Mouse (Mus musculus): ENCODE data around the gene Bcl7c. TPM values are rescaled to one million over a fixed set of nuclear protein-coding genes. Genes with fewer than 3 reads are reported as not detected.
A peak's percentile ranks its signal among the peaks of the same experiment; 100 is the strongest.

The Bcl7c gene
- polyA plus RNA-seq, 1 experiment from 2014 or later: 112 TPM

DNA sequence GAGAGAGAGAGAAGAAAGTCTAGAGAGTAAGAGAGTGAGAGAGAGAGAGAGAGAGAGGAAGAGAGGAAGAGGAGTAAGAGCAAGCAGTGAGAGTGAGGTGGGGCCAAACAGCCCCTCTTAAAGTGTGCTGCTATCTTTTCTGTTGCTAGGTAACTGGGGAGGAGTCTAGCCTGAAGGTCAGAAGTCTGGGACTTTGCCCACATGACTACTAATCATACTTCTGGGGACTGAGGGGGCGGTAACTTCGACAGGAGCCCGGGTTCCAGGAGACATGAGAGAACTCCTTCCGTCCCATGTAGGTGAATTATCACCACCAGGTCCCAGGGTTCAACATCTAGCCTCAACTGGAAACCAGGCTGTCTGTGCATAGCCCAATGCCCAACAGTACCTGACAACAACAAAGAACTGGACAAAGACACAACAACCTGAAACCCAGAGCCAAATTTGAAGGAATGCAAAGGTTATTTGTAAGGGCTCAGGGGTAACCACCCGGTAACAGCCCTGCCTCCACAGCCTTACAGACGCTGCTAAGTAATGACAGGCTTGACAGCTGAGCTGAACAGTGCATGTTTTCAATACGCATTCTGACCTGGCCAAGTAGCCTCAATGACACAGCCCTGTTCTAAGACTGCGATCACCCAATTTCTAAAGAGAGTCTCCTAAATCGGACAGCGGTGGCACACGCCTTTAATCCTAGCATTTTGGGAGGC, 21.8 kb downstream of the Bcl7c start:
- DNase-seq (ENCODE audit: low spot score): no peak

DNA sequence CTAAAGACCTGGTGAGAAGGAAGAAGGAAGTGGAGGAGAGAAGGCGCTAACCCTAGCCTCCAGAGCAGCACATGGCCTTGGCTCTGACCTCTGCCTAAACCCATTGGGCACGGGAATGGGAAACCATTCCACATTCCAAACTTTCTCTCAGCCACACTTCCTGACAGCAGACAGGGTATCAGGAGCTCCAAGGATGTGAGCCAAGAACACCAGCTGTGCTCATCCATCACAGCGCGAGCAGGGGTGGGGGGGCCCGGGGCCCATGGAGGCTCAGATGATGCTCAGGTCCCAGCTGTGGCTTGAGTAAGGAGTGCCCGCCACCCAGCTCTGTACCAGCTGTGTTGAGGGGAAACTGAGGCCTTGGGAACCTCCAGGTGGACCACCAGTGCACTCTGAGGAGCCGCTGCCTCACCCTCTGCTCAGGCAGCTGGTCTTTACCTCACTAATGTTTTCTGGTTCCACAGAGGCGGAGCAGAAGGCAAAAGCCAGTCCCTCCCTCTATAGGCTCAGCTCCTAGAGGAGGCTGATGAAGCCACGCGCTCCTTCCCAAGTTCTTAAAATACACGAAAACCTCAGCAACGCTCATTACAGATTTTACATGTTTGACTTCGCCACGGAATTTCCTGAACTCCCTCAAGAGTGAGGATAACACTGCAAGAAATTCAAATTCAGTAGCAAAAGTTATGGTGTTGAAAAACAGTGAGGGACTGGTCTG, 23.3 kb downstream of the Bcl7c start:
- DNase-seq (ENCODE audit: low spot score): no peak

DNA sequence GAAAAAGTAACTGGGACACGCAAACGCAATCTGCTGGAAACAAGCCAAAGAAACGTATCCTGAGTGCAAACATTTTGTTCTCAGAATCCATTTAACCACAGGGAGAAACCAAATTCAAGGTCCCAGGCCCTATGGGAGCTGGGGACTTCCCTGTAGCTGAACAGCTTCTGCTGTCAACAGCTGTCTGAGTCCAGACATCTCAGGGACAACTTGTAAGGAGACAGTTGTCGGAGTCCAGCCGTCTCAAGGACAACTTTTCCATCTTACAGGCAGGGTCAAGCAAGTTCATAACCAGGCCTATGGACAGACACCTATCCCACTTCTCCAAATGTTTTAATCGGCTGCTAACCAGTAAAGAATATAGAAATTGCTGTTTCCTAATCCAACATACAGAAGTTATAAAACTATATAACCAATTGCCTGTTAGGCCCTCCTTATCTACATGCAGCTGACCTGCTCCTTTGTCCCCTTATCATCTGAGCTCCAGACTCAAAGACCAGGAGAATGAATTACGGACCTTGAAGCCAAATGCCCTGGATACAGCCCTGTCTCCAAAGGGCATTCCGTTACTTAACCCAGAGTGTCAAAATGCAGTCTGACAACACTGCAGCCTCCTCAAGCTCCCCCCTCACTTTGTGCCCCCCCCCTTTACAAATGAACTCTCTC, 26.7 kb downstream of the Bcl7c start:
- DNase-seq (ENCODE audit: low spot score): no peak

DNA sequence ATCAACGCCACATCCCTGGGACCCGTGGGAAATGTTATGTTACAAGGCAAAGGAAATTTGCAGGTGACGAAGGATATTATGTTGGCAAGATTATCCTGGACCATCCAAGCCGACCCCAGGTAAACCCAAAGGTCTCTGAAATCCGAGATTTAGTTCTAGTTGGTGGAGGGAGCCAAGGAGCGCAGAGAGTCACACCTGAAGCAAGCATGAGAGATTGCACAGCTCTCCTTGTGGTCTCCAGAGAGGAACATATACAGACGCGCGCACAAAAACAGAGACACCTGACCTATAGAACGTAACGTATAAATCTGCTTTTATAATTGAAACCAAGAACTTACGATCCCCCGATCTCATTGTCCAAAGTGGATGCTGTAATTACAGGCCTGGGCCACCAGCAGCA, 28.2 kb downstream of the Bcl7c start:
- no peak for DNase-seq (ENCODE audit: low spot score)

DNA sequence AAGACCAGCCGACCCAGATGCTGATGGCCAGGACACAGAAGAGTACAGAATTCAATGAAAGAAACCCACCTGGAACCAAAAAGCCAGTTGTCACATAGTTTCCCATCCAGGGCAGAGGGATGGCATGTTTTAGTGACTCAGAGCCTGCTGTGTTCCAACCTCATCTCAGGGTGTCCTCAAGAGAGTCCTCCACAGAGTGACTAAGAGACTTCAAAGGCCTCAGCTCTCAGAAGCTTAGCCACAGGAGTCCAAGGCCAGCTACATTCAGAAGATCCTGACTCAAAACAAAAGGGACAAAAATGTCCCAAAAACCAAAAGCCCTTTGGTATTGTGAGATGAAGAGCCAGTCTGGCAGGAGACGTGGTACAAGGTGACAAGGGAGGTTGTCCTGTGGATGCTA, 29.9 kb downstream of the Bcl7c start:
- DNase-seq (ENCODE audit: low spot score): no peak

DNA sequence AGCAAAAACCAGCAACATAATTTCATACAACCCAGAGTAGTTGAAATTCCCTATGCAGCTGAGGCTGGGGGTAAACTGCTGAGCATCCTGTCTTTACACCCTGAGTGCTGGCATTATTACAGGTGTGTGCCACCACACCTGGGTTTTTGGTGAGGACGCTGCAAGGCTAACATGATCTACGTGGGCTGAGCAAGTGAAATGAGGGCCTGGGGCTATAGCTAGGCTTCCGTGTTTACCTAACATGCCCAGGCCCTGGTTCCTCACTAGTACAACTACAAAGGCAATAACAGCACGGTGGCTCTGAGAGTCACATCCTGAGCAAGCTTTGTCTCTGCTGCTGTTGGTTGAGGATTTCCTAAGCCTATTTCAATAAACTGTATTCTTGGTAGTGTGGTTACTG, 31.1 kb downstream of the Bcl7c start:
- DNase-seq (ENCODE audit: low spot score): no peak

DNA sequence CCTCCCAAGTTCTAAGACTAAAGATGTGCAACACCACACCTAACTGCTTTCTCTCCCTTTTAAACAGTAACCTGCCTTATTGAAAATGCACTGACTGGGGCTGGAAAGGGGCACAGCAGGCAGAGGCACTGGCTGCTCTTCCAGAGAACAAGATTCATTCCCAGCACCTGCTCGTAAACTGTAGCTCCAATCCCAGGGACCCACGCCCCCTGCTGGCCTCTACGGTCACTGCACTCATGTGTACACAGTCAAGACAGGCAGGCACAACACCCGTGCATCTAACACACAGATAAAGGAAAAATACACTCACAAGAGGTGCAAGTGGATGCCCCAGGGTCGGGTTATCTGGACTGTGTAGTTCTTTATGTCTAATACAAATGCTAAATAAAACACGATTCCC, 31.7 kb downstream of the Bcl7c start:
- DNase-seq (ENCODE audit: low spot score): peak; percentile 63

DNA sequence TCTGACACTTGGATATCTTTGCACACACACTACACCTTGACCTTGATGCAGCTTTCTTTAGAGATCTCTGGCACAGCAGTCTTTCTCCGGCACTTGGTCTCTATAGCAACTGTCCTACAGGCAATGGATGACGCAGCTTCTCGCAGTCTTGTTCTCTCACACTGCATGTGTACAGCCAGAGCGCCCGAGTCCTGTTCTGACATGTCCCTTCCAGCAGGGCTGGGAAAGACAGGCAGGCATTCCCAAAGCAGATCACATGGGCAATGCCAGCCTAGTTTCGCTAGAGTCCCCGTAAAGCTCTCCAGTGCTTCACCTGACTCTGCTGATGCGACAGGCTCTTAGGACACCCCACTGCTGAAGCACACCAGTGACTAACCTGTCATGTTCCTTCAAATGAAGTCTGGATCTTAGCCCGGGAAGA, 33.3 kb downstream of the Bcl7c start:
- no peak for DNase-seq (ENCODE audit: low spot score)

DNA sequence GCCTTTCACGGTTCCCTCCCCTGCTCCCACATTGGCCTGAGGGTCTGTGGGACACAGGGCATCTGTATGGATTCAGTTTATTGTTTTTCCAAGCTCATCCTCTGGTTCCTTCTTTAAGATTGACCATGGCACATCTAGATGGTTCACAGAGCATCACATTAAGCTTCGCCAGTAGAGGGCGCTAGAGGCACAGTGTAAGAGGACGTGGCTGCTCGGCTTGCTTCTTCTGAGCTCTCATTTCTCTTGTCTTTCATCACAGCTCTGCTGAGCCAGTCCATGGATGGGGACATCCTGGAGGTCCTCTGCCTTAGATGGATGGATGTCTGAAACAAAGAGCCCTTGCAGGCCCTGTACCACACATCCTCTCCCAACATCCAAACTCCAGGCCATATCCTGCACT, 33.8 kb downstream of the Bcl7c start:
- DNase-seq (ENCODE audit: low spot score): peak; percentile 83

DNA sequence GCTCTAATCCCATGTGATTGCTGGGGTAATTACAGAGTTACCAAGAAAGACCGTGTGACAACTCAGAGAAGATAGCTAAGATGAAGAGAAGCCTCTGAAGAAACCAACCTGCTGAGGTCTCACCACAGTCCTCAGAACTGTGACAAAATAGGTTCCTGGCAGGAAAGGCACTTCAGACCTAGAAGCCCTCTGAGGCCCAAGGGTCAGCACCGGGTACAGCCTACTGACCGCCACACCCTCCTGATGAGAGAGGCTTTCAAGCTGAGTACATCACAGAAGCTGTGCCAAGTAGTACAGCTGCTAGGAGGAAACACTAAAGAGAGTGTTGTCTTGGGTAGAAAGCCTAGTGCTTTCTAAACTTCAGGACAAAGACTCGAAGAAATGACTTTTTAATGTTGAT, 36.0 kb downstream of the Bcl7c start:
- DNase-seq (ENCODE audit: low spot score): no peak

DNA sequence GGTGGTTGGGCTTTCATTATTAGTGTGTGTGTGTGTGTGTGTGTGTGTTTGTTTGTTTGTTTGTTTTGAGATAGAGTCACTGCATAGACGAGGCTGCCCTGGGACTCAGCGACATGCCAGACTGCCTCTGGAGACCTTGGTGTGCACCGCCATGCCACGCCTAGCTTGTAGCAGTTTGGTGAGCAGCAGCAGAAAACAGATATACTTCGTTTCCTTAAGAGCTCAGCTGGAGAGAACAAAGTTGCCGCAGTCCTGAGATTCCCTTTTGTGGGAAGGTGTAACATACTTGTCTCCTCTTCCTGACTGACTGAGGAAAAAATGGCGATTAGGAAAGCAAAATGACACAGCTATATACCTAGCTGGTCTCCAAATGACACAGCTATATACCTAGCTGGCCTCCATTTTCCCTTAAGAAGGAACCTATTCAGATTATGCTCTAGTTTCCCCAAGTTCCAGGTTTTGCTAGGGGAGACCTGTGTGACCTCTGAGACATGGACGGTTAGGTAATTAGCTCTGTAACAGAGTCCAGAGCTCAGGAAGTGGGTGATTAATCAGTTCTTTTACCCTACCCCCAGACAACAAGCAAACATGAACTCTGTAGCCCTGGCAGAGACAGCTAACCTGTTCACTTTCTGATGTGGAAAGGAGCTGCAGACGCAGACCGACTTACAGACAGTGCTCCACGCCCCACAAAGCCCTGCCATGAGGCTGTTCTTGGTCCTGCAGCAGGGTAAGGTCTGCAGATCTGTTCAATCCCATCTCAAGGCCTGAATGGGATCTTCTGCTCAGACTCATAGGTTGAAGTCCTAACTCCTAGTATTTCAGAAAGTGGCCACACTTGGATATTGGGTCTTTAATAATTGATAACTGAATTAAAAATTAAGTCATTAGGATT, 36.6 kb downstream of the Bcl7c start:
- no peak for DNase-seq (ENCODE audit: low spot score)

DNA sequence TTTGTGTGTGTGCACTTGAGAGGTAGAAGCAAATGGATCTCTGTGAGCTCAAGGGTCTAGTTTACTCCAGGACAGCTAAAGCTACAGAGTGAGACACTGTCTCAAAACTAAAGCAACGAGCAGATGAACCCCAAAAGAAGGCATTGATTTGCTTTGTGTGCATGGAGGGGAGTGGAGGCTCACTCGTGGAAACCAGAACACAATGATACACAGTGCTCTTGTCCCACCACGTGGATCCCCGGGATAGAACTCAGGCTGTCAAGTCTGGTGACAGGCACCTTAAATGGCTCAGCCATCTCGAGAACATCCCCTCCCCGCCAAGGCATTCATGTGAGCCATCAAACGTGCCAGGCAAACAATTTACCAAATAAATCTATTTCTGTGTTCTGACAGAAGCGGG, 41.6 kb downstream of the Bcl7c start:
- no peak for DNase-seq (ENCODE audit: low spot score)

DNA sequence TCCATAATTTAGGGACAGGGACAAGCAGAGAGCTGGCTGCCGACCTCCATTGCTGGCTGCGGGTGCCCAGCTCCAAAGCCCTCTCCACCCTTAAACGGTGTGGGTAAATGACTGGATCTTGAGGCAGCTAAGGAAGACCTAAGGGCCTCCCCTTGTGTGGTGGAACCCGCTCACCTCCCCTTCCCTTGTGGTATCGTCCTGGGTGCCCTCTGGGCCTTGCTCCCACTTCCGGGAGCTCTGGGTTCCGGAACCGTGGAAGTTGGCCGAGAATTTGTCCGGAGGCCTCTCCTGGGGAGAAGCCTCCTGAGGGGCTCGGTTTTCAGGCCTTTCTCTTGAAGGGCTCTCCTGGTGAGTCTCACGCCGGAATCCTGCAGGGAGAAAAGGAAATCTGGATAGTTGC, 42.1 kb downstream of the Bcl7c start:
- no peak for DNase-seq (ENCODE audit: low spot score)

DNA sequence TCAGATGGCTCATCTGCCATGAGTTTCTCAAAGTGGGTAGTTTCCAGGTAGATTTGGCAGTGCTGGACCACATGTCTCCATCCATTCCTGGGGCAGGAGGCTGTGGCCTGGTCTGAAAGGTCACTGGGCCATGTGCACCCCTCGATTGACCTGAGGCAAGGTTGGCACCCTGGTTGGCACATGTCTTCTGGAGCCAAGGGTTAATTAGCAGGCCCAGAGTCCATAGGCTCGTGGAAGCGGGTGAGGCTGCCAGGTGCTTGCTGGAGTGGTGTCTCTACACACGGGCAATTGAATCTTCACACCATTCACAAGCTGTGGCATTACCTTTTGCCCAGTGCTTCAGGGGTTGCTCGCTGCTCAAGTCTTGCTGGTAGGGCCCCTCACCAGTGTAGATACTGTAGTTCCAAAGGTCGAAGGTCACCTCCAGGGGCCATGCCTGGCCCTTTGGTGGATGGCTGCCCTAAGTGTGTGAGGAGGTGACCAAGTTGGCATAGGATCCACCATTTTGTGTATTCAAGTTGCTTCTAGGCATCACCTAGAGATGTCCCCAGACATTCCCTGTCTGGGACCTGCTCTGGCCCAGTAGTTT, 42.6 kb downstream of the Bcl7c start:
- no peak for DNase-seq (ENCODE audit: low spot score)

DNA sequence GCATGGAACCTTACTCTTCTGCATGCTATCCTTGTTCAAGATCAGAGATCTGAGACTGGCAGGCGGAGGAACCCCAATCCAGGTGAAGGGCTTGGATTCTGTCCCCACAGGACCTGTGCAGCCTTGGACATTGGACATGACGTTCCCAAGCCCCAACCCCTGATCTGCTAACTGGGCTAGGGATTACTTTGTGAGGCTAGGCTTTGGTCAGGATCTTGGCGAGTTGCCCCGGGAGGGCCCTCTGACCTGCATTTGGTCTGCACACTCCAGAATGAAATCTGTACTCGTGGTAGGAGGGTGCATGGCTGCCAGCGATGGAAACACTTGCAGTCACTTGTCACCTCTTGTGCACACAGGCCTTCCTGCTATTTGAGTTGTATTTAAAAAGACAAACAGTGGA, 45.8 kb downstream of the Bcl7c start:
- DNase-seq (ENCODE audit: low spot score): no peak

DNA sequence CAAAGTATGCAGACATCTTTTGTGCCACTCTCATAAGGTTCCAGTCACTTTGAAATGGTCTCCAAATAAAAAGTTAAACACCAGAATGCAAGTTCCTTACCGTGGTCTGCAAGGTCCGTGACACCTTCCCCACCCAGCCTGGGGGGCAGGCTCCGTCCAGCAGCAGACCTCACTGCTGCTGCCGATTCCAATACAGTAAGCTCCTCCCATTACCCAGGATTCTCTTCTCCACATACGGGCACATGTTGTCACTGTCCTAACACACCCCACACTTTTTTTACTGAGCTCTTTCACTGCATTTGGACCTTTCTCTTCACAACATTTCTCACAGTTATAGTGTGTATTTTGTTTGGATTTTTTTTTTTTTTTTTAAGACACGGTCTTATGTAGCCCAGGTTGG, 46.9 kb downstream of the Bcl7c start:
- DNase-seq (ENCODE audit: low spot score): no peak

DNA sequence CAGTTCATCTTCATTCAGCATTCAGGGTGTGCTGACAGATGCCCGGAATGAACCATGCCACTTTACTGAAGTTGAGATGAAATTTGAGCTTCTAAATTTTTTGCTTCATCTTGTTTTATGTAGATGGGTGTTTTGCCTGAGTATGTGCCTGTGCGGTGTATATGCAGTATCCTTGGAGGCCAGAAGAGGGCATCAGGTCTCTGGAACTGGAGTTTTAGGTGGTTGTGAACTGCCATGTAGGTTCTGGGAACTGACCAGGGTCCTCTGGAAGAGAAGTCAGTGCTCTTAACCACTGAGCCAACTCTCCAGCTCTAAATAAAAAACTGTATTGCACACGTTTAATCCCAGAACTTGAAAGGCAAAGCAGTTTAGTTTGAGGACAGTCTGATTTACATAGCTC, 47.9 kb downstream of the Bcl7c start:
- no peak for DNase-seq (ENCODE audit: low spot score)

DNA sequence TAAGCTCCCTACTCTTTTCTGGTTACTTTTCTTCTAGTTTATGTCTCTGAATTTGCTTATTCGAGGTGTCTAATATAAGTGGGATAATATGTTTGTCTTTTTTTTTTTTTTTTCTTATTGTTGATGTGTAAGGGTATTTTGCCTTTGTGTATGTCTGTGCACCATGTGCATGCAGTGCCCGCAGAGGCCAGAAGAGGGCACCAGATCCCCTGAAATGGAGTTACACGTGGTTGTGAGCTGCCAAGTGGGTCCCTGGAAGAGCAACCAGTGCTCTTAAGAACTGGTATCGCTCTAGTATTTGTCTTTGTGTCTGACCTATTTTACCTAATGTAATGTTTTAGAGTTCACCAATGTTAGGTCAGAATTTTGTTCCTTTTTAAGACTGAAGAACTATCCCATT, 51.8 kb downstream of the Bcl7c start:
- peak; percentile 80 for DNase-seq (ENCODE audit: low spot score)

DNA sequence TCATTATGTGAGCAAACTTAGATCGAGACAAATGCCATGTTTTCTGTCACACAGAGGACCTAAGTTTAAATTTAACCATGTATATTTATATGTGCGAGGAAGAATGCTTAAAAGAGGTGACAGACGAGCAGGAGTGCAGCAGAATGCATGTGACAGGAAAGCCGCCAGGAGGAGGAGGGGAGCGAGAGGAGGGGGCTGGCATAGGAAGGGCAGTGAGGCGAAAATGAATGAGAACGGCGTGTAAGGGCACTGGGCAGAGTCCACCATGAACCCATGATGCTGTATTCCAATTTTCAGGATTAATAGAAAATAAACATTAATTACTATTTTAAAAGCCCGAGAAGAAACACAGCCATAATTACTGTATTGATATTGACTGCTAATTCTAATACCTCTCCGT, 54.4 kb downstream of the Bcl7c start:
- no peak for DNase-seq (ENCODE audit: low spot score)

DNA sequence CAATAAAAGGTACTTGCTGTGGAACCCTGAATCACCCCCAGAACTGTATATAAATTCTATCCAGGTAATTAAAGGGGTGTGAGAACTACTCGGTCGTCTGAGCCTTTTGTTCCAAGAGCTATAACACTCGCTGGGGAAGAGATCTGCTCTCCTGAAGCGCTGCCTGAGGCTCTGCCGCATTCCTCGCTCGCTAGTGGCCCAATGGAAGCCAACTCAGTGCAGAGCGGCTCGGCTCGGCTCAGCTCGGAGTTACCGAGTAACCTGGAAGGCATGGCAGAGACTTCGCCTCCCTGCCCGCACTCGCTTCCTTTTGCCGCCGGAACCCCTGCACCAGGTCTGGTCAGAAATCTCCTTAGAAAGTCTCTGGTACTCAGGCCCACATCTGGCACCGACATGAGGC, 56.7 kb downstream of the Bcl7c start:
- DNase-seq (ENCODE audit: low spot score): no peak

DNA sequence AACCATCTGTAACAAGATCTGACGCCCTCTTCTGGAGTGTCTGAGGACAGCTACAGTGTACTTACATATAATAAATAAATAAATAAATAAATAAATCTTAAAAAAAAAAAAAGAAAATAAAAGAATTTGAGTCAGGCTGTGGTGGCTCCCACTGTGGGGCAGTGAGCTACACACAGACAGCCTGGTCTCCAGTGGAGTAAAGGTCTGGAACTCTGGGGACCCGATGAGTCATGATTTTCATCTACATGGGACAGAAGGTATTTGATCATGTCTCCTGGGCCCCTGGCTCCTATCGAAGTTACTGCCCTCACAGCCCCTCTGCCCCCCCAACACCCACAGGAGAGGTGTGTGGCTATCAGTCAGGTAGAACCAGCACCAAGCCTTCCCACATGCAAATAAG, 57.1 kb downstream of the Bcl7c start:
- no peak for DNase-seq (ENCODE audit: low spot score)

All from thymus, postnatal 0 days (tissue).